Mouse (Mus musculus): ENCODE measurements around the gene Zmynd8.

DNA sequence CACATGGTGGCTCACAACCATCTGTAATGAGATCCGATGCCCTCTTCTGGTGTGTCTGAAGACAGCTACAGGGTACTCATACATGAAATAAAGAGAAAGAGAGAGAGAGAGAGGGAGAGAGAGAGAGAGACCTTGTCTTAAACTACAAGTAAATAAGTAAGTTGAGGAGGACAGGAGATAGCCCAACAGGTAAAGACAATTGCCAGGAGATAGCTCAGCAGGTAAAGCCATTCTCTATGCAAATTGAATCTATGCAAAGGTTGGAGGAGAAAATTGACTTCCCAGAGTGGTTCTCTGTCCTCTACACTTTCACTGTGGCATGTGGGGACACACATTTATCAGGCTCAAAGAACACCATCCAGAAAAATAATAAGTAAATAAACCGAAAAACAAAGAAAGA is 44.3 kb upstream of the Zmynd8 start:
- TF ChIP-seq CTCF (IDR thresholded peaks at IDR 0.05; ENCODE audit: insufficient read depth, low read length), result no peak
- no peak for TF ChIP-seq POLR2A (IDR thresholded peaks at IDR 0.05; ENCODE audit: borderline replicate concordance, extremely low read depth, low read depth, low read length)
